Mouse (Mus musculus): ENCODE measurements at regions not wholly inside any gene's neighbourhood (a gene's known extent, or its start where the extent isn't known, plus 50 kb on each side); places are given as distances from the start of the nearest gene placed in this dataset.
A peak's percentile ranks its signal among the peaks of the same experiment; 100 is the strongest.

DNA sequence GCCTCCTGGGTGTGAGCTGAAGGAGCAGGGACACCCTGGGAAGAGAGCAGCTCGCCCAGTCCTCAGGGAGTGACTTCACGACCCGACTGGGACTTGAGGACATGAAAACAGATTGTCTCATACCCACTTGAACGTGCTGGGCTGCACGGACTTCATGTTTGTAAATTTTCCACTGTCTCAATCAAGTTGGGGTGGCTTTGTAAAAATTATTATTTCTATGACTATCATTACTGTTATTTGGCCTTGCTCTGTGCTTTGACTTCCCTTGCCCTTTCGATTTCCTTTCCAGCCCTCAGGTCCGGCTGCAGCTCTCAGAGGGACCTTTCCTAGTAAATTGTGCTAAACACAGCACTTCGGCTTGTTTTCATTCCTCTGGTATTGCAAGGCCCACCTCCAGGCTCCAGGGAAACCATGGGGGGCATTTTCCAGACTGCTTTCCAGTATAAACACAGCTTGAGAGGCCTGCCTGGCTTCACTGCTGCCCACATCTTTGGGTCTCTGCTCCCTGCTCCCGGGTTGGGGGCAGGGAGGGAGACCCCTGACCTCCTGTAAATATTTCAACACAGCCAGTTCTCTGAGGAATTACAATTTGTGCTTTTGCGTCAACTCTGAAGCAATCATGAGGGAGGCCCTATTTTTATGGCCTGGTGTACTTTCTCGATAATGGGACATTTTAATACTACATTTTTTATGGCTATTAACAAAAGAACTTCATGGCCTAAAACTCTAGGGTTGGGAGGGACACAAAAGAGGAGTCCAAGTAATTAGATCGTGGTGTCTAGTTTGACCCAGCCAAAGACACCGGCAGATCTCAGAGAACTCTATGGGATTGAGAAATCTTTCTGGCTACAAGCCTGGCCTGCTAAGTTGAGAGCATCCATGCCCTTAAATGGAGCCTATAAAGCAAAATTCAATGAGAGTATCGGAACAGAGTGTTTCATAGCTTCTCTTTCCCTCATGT is 68.9 kb upstream of the Errfi1 start:
- 72% methylated on average over 14 of the region's 14 CpGs for WGBS
- Histone ChIP-seq H3K36me3 (replicated peaks) (no peaks in the 10 kb centered on the region), H3K27ac (no peak overlapping the region)

DNA sequence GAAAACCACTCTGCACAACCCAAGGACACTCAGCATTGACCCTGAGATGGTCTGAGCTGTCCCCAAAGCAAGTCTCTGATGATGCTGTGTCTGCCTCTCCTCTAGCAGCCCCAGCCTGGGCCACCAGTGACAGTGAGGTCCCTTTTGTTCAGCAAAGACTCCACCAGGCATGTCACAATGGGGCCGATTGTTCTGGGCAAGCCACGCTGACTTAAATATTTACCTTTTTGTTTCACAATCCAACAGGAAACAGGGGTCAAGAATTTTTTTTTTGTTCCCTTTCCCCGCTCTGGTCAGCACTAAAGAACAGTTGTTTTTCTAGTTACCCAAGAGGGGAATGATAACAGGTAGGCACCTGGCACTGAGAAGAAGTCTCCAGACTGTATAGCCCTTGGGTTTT is 72.4 kb upstream of the Errfi1 start:
- Histone ChIP-seq H3K27ac (no peak overlapping the region), H3K9ac (no peak overlapping the region), H3K36me3 (replicated peaks) (no peaks in the 10 kb centered on the region), H3K27me3 (replicated peaks) (no peaks in the 10 kb centered on the region), H3K4me2 (no peak overlapping the region), H3K4me3 (no peak overlapping the region), H3K9me3 (no peaks in the 10 kb centered on the region), H3K4me1 (no peaks in the 10 kb centered on the region)
- WGBS, result 42% methylated on average over 3 of the region's 3 CpGs
- no peak for ATAC-seq (replicated peaks)

More for the DNA sequence above, 68.9 kb upstream of the Errfi1 start:
- H3K4me1 ChIP-seq, result no peaks in the 10 kb centered on the region
- H3K4me3 ChIP-seq, result no peak overlapping the region
- H3K4me2 ChIP-seq, result no peak overlapping the region
- H3K9ac ChIP-seq, result no peak overlapping the region
- no peak for ATAC-seq (replicated peaks)
- H3K27me3 ChIP-seq (replicated peaks), result no peaks in the 10 kb centered on the region
- no peaks in the 10 kb centered on the region for H3K9me3 ChIP-seq

DNA sequence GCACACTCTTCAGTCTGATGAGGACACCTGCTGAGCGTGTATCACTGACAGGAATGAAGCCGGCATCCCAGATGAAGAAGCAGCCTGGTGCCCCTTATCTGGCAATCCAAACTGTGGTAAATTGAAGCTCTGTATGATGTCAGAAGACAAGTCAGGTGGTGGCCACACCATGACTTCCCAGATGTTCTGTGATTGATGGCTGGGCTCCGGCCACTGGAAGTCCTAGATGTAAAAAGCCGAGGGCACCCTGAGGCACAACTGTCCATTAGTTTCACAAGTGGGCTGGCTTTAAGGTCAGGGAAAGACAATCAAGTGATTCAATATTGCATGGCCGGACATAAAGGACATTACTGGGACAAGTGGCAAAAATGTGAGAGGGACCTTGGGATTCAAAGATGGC is 74.4 kb upstream of the Errfi1 start:
- Histone ChIP-seq H3K27ac (no peak overlapping the region), H3K4me3 (no peak overlapping the region), H3K36me3 (replicated peaks) (no peaks in the 10 kb centered on the region), H3K4me2 (no peak overlapping the region), H3K4me1 (no peaks in the 10 kb centered on the region), H3K27me3 (replicated peaks) (no peaks in the 10 kb centered on the region), H3K9me3 (no peaks in the 10 kb centered on the region), H3K9ac (no peak overlapping the region)
- no peak for ATAC-seq (replicated peaks)
- WGBS, result 68% methylated on average over 5 of the region's 5 CpGs

DNA sequence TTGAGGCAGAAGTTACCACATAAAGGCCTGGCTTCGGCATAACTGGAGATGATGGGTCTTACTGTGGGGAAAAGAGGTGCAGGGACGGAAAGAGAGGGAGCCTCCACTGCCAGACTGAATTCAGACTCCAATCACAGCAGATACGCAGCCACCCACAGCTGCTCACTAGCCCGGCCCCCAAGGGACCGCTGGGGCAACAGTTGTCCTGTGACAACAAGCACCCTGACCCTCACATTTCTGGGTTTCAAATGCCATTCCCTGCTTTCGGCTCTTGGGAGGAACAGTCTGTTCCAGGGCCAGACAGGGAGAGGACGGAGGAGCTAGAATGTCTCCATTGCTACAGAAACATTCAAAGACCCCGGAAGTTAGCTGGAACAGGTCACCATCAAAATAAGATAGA is 75.0 kb upstream of the Errfi1 start:
- Histone ChIP-seq H3K27ac (no peak overlapping the region), H3K4me3 (no peak overlapping the region), H3K4me2 (no peak overlapping the region), H3K36me3 (replicated peaks) (no peaks in the 10 kb centered on the region), H3K9ac (no peak overlapping the region), H3K4me1 (no peaks in the 10 kb centered on the region), H3K27me3 (replicated peaks) (no peaks in the 10 kb centered on the region), H3K9me3 (no peaks in the 10 kb centered on the region)
- 67% methylated on average over 8 of the region's 8 CpGs for WGBS
- no peak for ATAC-seq (replicated peaks)

DNA sequence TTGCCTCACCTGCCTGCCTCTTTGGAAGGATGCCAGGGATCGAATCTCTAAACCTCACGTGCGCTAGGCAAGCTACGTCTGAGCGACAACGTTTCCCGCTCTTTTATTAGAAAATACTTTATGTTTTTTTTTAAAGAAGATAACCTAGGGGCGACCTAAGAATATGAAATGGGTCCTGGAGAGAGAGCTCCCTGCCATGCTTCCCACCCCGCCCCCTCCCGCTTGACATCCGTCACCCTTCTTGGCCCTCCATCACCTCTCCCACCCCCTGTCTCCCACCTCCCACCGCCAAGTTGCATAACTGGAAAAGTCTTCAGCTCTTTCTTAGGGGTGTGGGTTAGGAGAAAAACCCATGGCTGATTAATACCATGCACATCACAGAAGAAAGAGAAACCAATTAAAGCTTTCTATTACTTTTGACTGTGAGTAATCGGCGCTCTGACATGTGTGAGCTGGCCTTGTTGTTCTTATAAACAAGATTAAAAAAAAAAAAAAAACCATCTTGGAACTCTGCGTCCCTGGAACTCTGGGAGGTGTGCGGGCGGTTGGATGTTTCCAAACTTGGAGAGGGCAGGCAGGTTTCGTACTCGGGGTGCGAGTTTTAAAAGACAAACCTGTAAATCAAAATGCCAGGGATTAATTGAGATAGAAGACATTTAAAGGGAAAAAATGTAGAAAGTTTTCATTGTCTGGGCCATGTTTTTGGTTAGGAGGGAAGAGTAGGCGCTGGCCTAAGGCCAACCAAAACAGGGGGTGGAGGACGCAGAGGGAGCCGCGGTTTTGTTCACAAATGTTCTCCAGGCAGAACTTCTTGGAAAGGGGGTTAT is 77.8 kb upstream of the Errfi1 start:
- Histone ChIP-seq H3K4me3 (no peak overlapping the region), H3K36me3 (replicated peaks) (no peaks in the 10 kb centered on the region), H3K4me1 (no peaks in the 10 kb centered on the region), H3K4me2 (no peak overlapping the region), H3K27ac (no peak overlapping the region), H3K9ac (no peak overlapping the region), H3K9me3 (peaks cover 5% of the 10 kb centered on the region; the same call in 1 of the 2 replicates), H3K27me3 (replicated peaks) (no peaks in the 10 kb centered on the region)
- no peak for ATAC-seq (replicated peaks)
- 82% methylated on average over 24 of the region's 24 CpGs for WGBS

DNA sequence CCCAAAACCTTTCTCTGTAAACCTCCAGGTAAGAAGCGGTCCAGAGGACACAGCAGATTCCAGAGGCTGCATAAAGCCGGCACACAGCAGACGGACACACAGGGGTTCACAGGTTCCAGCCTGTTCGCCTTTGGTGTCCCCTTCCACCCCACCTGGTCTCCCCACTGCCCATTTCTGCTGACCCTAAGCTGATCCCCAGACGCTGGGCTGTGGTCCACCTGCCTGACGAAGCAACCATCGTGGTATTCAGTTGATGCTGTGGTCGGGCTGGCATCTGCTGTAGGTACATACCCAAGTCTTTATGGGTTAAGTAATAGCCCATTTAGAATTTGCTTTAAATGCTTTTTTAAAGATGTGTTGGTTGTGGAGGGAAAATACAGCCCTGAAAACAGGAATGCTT is 78.4 kb upstream of the Errfi1 start:
- Histone ChIP-seq H3K4me1 (no peaks in the 10 kb centered on the region), H3K4me3 (no peak overlapping the region), H3K36me3 (replicated peaks) (no peaks in the 10 kb centered on the region), H3K27ac (no peak overlapping the region), H3K9ac (no peak overlapping the region), H3K9me3 (peaks cover 5% of the 10 kb centered on the region; the same call in 1 of the 2 replicates), H3K4me2 (no peak overlapping the region), H3K27me3 (replicated peaks) (no peaks in the 10 kb centered on the region)
- ATAC-seq (replicated peaks), result no peak
- 92% methylated on average over 8 of the region's 8 CpGs for WGBS

DNA sequence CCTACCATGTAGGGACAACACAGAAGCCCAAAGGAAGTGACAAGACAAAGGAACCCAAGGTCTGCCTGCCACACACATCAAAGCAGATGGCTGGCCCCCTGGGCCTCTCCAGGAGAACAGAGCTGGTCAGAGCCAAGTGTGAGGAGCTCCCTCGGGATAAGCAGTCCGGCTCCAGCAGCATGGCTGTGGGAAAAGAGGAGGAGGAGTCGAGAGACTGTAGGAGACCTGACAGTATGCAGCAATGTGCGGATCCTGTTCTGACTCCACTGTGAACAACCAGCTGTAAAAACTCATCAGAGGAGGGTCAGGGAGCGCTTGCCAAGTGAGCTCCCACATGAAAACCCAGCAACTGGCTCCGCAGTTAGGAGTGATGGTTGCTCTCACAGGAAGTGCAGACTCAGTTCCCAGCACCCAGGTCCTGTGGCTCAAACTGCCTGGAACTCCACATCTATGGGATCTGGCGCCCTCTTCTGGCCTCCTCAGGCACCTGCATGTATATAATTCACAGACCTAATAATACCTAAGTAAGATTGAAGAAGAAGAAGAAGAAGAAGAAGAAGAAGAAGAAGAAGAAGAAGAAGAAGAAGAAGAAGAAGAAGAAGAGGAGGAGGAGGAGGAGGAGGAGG is 79.3 kb upstream of the Errfi1 start:
- H3K27ac ChIP-seq, result no peak overlapping the region
- H3K36me3 ChIP-seq (replicated peaks), result no peaks in the 10 kb centered on the region
- no peaks in the 10 kb centered on the region for H3K4me1 ChIP-seq
- H3K4me3 ChIP-seq, result no peak overlapping the region
- H3K9ac ChIP-seq, result no peak overlapping the region
- 81% methylated on average over 7 of the region's 7 CpGs for WGBS
- peaks cover 5% of the 10 kb centered on the region; the same call in 1 of the 2 replicates for H3K9me3 ChIP-seq
- H3K4me2 ChIP-seq, result no peak overlapping the region
- ATAC-seq (replicated peaks), result no peak
- H3K27me3 ChIP-seq (replicated peaks), result no peaks in the 10 kb centered on the region

DNA sequence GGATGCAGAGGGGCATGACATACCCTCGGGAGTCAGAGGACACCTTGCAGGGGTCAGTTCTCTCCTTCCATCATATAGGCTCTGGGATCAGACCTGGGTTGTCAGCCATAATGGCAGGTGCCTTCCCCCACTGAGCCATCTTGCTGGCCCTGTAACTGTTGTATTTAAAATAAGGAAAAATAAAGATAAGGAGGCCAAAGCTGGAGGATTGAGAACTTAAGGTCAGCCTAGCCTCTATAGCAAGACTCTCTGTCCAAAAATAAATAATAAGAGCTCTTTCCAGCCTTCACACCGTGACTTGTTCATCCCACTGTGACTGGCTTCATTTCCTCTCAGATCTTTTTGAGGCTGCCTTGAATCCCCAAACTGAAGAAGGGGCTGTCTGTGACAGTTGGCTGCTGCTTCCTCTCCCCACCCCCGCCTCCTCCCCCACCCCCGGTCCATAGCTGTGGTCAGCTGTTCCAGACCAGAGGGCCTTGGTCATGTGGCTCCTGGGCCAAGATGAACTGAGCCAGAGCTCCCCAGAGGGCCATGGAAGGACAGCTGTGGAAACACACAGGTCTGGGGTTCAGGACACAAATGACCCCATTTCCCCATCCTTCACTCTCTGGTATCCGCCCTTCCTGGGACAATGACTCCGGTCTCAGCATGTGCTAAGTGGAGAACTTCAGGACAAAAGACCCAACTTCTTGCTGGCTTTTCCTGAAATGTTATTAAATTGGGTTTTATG is 81.6 kb upstream of the Errfi1 start:
- no peak overlapping the region for H3K27ac ChIP-seq
- H3K9ac ChIP-seq, result no peak overlapping the region
- WGBS, result 81% methylated on average over 6 of the region's 6 CpGs
- H3K9me3 ChIP-seq, result peaks cover 5% of the 10 kb centered on the region; the same call in 1 of the 2 replicates
- no peak for ATAC-seq (replicated peaks)
- H3K4me3 ChIP-seq, result no peak overlapping the region
- no peaks in the 10 kb centered on the region for H3K27me3 ChIP-seq (replicated peaks)
- H3K4me2 ChIP-seq, result no peak overlapping the region
- H3K36me3 ChIP-seq (replicated peaks), result no peaks in the 10 kb centered on the region
- no peaks in the 10 kb centered on the region for H3K4me1 ChIP-seq

DNA sequence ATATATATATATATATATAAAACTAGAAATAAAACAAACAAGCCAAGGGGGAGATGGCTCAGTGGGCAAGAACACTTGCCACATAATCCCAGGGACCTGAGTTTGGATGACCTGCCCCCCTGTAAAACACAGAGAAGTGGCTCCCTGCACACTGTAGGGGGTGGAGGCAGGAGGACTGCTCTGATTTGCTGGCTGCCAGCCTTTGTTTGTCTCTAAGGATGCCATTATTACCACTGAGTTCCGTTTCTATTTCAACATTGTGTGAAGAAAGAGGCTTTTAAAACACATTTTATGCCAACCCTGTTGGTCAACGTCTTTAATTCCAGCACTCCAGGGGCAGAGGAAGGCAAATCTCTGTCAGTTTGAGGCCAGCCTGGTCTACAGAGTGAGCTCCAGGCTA is 82.2 kb upstream of the Errfi1 start:
- 37% methylated on average over 2 of the region's 2 CpGs for WGBS
- Histone ChIP-seq H3K27me3 (replicated peaks) (no peaks in the 10 kb centered on the region), H3K9me3 (peaks cover 5% of the 10 kb centered on the region; the same call in 1 of the 2 replicates), H3K36me3 (replicated peaks) (no peaks in the 10 kb centered on the region), H3K4me3 (no peak overlapping the region), H3K4me2 (no peak overlapping the region), H3K27ac (no peak overlapping the region), H3K9ac (no peak overlapping the region), H3K4me1 (no peaks in the 10 kb centered on the region)
- no peak for ATAC-seq (replicated peaks)

DNA sequence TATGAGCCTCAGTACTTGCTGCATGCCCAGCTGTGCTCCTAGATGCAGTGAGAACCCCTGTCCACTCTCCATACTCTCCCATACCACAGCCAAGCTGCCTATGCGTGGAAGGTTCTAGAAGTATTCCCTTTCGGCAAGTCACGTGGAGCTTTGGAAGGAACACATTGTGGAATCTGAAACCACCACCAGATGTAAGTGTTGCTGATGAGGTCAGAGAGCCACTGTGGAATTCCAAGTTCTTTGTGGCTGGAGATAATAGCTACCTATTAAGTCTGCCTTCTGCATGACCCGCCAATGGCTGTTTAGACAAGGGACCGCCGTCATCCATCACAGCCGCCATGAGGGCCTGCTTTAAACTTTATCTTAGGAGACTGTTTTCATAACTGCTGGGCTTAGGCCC is 84.7 kb upstream of the Errfi1 start:
- no peak for ATAC-seq (replicated peaks)
- H3K9me3 ChIP-seq, result peaks cover 5% of the 10 kb centered on the region; the same call in 1 of the 2 replicates
- H3K4me1 ChIP-seq, result no peaks in the 10 kb centered on the region
- 80% methylated on average over 7 of the region's 7 CpGs for WGBS
- H3K27ac ChIP-seq, result no peak overlapping the region
- no peak overlapping the region for H3K9ac ChIP-seq
- no peak overlapping the region for H3K4me2 ChIP-seq
- H3K36me3 ChIP-seq (replicated peaks), result no peaks in the 10 kb centered on the region
- no peak overlapping the region for H3K4me3 ChIP-seq
- H3K27me3 ChIP-seq (replicated peaks), result no peaks in the 10 kb centered on the region

DNA sequence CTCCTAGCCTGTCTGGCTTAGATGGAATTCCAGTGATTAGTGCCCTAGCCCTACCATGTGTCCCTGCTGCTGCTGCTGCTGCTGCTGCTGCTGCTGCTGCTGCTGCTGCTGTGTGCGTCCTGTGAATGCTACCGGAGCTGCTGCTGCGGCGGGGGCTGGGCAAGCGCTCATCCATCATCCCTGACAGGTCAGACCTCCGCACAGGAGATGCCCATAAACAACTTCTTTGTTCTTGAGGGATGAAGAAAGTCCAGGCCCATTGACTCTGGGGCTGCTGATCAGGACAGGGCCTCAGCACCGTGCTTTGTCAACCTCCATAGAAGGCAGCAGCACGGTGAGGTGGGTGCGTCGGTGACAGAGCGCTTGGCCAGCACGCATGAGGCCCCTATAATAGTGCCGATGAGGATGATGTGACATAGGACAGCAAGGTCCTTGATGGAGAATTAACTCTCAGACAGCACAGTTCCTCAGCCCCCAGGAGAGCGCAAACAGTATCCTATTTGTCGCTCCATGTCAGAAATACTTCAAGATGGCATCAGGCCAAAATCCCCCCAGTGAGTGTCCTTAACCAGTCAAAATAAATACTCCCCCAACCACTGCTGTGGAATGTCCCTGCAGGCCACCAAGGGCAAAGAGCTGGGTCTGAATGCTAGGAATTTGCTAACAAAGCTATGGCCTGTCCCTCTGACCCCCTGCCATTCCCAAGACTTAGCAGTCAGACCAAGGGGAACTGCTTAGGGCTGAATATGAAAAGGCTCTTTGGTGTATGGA is 95.1 kb upstream of the Errfi1 start:
- no peaks in the 10 kb centered on the region for H3K9me3 ChIP-seq
- H3K36me3 ChIP-seq (replicated peaks), result no peaks in the 10 kb centered on the region
- ATAC-seq (replicated peaks), result peak; percentile 50
- peak overlapping the region; percentile 16; the same call in 1 of the 2 replicates for H3K9ac ChIP-seq
- no peaks in the 10 kb centered on the region for H3K27me3 ChIP-seq (replicated peaks)
- peaks cover 18% of the 10 kb centered on the region for H3K4me1 ChIP-seq
- peak overlapping the region; percentile 78 for H3K27ac ChIP-seq
- H3K4me2 ChIP-seq, result peak overlapping the region; percentile 24; the same call in 1 of the 2 replicates
- no peak overlapping the region for H3K4me3 ChIP-seq
- 12% methylated on average over 15 of the region's 15 CpGs for WGBS

Measured in midbrain, embryonic 15.5 days (tissue).